Mouse (Mus musculus) olfactory bulb, adult 2 months (tissue): ENCODE results near the gene Idh3a. TPM values are rescaled to one million over a fixed set of nuclear protein-coding genes. Genes with fewer than 3 reads are reported as not detected.

Experiments used
- H3K27ac ChIP-seq: fragments of 200-500 bp; 2 replicates; pipeline ENCODE4 v1.5.1; 2012; ENCODE audit warnings: low read depth, low read length; ENCODE audit not compliant: insufficient read depth
- H3K4me1 ChIP-seq: fragments of 200-500 bp; 2 replicates; pipeline ENCODE4 v1.6.1; 2012; ENCODE audit warnings: low read length; ENCODE audit not compliant: control insufficient read depth, insufficient read depth
- H3K4me3 ChIP-seq: fragments of 200-500 bp; 2 replicates; pipeline ENCODE4 v1.5.1; 2012; ENCODE audit warnings: mild to moderate bottlenecking, low read depth, low read length, moderate library complexity; ENCODE audit not compliant: insufficient read depth
- CTCF ChIP-seq: fragments of 200-500 bp; IDR thresholded peaks from 2 replicates; pipeline ENCODE4 v1.5.1; 2012; ENCODE audit warnings: low read depth, mild to moderate bottlenecking, low read length, moderate library complexity; ENCODE audit not compliant: insufficient read depth
- POLR2A ChIP-seq: fragments of 200-500 bp; IDR thresholded peaks from 2 replicates; pipeline ENCODE4 v1.6.1; 2012; ENCODE audit warnings: mild to moderate bottlenecking, low read depth, low read length, moderate library complexity; ENCODE audit not compliant: insufficient read depth
- WGBS: fragments of 180-500 bp; shearing (Covaris S2); methylation state at CpG from one replicate; pipeline ENCODE4 v1.1.7; 2018; 5-methylcytosine and 5-hydroxymethylcytosine counted together
- polyA plus RNA-seq: library from polyadenylated mRNA; stranded (reverse); fragments of >200 nt; gene quantifications from 2 replicates; pipeline ENCODE4 v1.2.4, GENCODE M21; 2012; ENCODE audit warnings: low replicate concordance; ENCODE audit not compliant: missing spikeins, insufficient read depth, insufficient read length

Gene Idh3a
- polyA plus RNA-seq, 1 experiment = not detected

DNA sequence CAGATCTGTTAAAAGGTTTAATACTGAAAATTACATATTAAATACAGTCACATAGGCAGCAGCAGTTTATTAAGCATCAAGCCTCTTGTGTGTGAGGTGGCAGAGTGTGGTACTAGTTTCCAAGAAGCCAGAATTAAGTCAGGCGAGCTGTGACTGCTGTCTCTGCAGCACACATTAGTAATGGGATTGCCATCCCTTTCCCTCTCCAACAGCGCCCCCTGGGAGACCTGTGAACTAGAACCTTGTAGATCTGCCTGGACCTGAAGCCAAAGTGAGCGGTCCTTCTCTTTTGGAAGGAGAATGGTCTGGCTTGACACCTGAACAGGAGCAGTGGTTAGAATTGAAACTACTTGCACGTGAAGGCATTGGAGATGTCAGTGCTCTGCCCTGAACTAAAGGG, 18.8 kb downstream of the Idh3a start:
- TF ChIP-seq CTCF = no peak
- 53% methylated on average over 4 of the region's 4 CpGs for WGBS
- peaks cover 5% of the 10 kb centered on the region; the same call in 1 of the 2 replicates for H3K4me1 ChIP-seq
- no peak overlapping the region for H3K4me3 ChIP-seq
- H3K27ac ChIP-seq = no peak overlapping the region

DNA sequence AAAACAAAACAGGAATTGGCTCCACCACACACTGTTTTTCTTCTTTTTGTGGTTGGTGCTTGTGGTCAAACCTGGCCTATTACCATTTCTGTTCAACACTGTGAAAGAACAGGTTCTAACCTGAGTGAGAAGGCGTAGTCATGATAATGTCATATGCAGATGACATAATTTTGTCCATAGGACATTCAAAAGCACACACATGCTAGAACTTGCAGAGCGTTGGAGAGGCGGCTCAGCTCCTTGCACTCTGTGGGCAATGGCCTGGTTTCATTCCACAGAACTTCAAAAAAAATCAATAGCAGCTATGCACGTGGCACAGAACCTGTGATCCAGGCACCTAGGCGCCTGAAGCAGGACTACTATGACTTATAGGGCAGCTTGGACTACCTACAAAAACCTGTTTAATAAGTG, 26.7 kb downstream of the Idh3a start:
- 76% methylated on average over 5 of the region's 5 CpGs for WGBS
- Histone ChIP-seq H3K4me1 (no peaks in the 10 kb centered on the region), H3K27ac (no peak overlapping the region), H3K4me3 (no peak overlapping the region)
- TF ChIP-seq POLR2A = no peak
- no peak for TF ChIP-seq CTCF

DNA sequence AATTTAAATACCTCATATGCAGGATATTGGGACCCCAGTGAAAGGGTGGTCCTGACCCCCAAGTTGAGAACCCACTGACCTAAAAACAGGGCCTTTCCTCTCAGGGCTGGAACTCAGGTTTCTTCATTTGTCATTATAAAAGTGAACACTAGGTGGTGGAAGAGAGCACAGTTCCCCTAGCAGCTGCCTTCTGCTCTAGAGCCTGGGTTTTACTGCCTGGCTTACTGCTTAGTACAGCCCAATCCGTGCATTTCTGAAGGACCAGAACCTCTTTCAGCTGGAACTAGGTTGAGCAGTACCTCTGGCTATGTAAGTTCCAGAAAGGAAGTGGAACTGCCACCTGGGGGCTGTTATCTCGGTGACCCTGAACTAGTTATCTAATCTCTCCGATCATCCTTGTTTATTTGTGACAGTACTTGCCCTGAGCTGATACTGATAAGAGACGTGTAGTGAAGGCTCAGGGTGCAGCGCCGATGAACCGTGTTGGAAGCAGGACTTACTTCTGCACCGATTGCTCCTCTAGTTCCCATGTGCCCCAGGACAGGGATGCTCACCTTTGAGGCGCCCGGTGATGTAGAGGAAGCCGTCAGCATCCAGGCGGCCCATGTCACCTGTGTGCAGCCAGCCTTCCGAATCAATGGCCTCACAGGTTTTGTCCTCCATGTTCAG, 28.2 kb downstream of the Idh3a start:
- TF ChIP-seq CTCF = no peak
- TF ChIP-seq POLR2A = no peak
- Histone ChIP-seq H3K4me3 (no peak overlapping the region), H3K4me1 (no peaks in the 10 kb centered on the region), H3K27ac (no peak overlapping the region)
- WGBS = 78% methylated on average over 13 of the region's 13 CpGs

DNA sequence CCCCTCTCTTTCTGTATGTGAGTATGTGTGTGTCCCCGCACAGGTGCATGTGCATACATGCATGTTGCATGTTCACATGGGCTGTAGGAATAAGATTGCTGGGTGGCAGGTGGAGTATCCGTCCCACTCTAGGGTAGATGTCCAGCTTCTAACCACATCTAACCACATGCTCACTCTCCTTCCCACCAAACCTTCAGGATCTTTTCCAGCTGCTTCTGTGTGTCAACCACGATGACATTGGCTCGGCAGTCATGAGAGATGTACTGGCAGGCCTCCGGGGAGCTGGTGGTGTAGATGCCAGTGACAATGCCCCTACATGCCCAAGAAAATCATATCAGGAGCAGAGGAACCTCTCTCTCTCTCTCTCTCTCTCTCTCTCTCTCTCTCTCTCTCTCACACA, 41.1 kb downstream of the Idh3a start:
- Histone ChIP-seq H3K4me1 (0 out of 2 replicates have a peak, but pooled peaks cover 2% of the 10 kb centered on the region), H3K27ac (no peak overlapping the region), H3K4me3 (no peak overlapping the region)
- TF ChIP-seq POLR2A (no peak), CTCF (no peak)
- 93% methylated on average over 5 of the region's 5 CpGs for WGBS

DNA sequence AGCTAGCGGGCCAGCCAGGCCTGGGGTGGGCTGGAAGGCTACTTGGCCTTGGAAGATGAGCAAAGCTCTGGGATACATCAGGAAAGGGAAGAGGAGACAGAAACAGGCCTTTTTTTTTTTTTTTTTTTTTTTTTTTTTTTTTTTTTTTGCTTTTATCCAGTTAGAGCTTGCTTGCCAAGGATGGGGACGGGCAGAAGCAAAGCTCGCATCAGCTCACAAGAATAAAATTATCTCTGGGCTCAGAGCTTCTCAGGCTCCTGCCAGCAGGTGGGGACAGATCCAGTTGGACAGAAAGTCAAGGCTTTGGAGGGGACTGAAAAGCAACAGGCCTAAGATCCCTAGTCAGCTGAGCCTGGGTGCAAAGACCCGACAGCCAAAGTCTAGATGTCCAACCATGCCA, 42.6 kb downstream of the Idh3a start:
- 72% methylated on average over 4 of the region's 4 CpGs for WGBS
- H3K4me1 ChIP-seq = 0 out of 2 replicates have a peak, but pooled peaks cover 2% of the 10 kb centered on the region
- H3K27ac ChIP-seq = no peak overlapping the region
- TF ChIP-seq CTCF (no peak), POLR2A (no peak)
- no peak overlapping the region for H3K4me3 ChIP-seq

DNA sequence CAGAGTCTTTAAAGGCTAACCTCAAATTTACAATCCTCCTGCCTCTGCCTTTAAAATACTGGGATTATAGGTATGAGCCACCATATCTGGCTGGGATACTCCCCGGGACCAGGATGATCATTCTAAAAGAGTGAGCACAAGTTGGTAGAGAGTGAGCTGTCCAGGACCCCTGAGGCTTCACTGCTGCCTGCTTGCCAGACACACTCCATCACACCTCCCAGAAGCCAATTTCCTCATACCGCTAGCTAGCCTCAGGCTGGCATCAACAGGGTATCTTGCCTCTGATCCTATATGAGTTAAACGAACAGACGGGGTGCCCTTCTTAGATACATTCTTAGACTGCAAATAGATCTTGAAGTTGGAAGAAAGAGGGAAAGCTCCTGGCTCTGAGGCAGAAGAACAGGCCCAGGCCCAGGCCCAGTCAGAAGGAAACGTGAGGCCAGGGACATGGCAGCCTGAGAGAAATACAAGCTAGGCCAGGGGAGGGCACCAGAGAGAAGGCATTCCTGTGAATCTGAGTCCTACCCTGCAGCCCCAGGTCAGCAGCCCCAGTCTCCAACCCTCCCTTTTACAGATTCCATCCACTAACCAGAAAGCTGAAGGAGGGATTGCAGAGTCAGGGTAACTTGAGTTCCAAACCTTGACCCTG, 43.6 kb downstream of the Idh3a start:
- TF ChIP-seq POLR2A = no peak
- no peak for TF ChIP-seq CTCF
- Histone ChIP-seq H3K27ac (no peak overlapping the region), H3K4me1 (0 out of 2 replicates have a peak, but pooled peaks cover 2% of the 10 kb centered on the region), H3K4me3 (no peak overlapping the region)
- 83% methylated on average over 5 of the region's 5 CpGs for WGBS

DNA sequence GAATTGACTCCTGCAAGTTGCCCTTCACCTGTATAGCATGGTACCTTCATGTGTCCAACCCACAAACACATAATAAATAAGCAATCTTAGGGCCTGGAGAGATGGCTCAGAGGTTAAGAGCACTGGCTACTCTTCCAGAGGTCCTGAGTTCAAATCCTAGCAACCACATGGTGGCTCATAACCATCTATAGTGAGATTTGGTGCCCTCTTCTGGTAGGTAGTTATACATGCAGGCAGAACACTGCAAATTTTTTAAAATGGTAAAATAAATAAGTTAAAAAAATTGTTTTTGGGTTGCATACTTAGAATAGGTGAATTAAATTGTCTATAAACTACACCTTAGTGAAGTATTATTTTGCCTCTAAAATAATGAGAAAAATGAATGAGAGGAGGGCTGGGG, 44.8 kb downstream of the Idh3a start:
- H3K27ac ChIP-seq = no peak overlapping the region
- H3K4me3 ChIP-seq = no peak overlapping the region
- TF ChIP-seq CTCF (no peak), POLR2A (no peak)
- H3K4me1 ChIP-seq = 0 out of 2 replicates have a peak, but pooled peaks cover 2% of the 10 kb centered on the region

DNA sequence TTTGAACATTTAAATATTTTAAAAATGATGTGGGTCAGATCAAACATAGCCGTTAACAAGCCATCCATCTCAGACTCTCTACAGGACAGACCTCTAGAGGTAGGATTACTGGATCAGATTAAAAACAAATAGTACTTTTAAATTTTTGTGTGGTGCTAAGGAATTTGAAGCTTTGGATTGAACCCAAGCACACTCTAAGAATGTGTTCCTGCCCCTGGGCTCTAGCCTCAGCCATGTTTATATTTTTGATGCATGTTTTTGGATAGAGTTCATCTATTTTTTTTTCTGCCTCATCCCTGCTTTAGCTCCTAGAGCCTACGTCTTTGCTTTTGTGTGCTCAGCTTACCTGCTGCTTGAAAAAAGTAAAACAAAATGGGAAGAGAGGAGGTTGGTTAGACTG, 47.3 kb downstream of the Idh3a start:
- Histone ChIP-seq H3K4me3 (no peak overlapping the region), H3K27ac (no peak overlapping the region), H3K4me1 (no peaks in the 10 kb centered on the region)
- TF ChIP-seq POLR2A = no peak
- WGBS = 94% methylated on average over 2 of the region's 2 CpGs

DNA sequence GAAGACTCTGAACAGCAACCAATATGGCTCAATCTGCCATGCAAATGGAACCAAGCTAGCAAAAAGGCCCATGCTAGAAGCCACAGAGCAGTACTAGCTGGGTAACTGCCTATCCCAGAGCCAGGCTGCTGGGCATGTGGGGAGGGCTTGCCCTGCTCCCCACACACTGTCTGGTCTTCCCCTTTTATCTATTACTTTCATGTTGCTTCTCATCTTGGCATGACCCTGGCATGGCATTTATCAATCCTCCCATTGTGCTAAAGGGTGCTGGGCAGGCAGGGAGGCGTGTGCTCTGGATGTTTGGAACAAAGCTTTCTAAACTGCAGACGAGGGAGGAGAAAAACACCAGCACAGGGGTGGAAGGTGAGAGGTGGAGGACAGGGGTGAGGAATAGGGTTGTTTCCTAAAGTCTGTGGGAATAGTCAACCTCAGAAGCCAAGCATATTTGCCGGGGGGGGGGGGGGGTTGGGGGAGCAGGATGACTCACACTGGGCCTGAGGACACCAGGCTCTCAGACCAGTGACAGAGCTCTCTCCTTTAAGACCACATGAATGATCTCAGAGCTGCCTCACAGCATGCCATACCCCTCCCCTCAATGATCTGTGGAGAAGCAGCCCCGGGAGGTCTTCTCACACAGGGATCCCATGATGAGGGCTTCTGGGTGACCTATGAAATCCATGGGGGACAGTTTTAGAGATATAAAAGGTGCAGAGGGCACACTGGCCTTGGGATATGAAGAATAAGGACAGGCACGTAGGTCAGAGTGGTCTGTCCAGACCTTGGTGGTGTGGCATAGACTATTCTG, 51.6 kb downstream of the Idh3a start:
- TF ChIP-seq POLR2A = no peak
- no peak for TF ChIP-seq CTCF
- 65% methylated on average over 5 of the region's 5 CpGs for whole genome bisulfite sequencing
- H3K27ac ChIP-seq = 0 out of 2 replicates have a peak overlapping the region, but pooled peaks have one; percentile 15
- H3K4me3 ChIP-seq = no peak overlapping the region
- H3K4me1 ChIP-seq = no peaks in the 10 kb centered on the region
